Mouse (Mus musculus) brown adipose tissue, adult 24 weeks (tissue): ENCODE data around the gene Sirt6. TPM values are rescaled to one million over a fixed set of nuclear protein-coding genes. Genes with fewer than 3 reads are reported as not detected.

Experiments
- H3K27ac ChIP-seq: fragments of 200-500 bp; replicated peaks from 2 replicates; pipeline ENCODE4 v1.5.1; 2012; ENCODE audit warnings: low read depth, mild to moderate bottlenecking, low read length
- H3K4me1 ChIP-seq: fragments of 200-500 bp; 2 replicates; pipeline ENCODE4 v1.6.1; 2012; ENCODE audit warnings: low read length, mixed read lengths; ENCODE audit not compliant: control insufficient read depth, insufficient read depth, insufficient read length
- H3K4me3 ChIP-seq: fragments of 200-500 bp; 2 replicates; pipeline ENCODE4 v1.5.1; 2012; ENCODE audit warnings: low read depth, mild to moderate bottlenecking, low read length, moderate library complexity; ENCODE audit not compliant: insufficient read depth
- polyA plus RNA-seq: library from polyadenylated mRNA; stranded (reverse); fragments of >200 nt; gene quantifications from 2 replicates; pipeline ENCODE4 v1.2.4, GENCODE M21; 2012; ENCODE audit not compliant: missing spikeins, insufficient read depth, insufficient read length

Gene Sirt6
- polyA plus RNA-seq, 1 experiment = 3.2 TPM

GRCm38 (mm10) chr10:81604968-81605665 is 22.5 kb downstream of the Sirt6 start:
- H3K4me3 ChIP-seq = peak overlapping the region; percentile 59
- H3K4me1 ChIP-seq = peaks cover 7% of the 10 kb centered on the region; the same call in 1 of the 2 replicates
- peak overlapping the region; percentile 25; the same call in 1 of the 2 replicates for H3K27ac ChIP-seq

GRCm38 (mm10) chr10:81604019-81604967 is 23.3 kb downstream of the Sirt6 start:
- peaks cover 7% of the 10 kb centered on the region; the same call in 1 of the 2 replicates for H3K4me1 ChIP-seq
- H3K27ac ChIP-seq = no peak overlapping the region
- H3K4me3 ChIP-seq = no peak overlapping the region

- H3K27ac ChIP-seq = no peak overlapping the region
- peaks cover 7% of the 10 kb centered on the region; the same call in 1 of the 2 replicates for H3K4me1 ChIP-seq
- H3K4me3 ChIP-seq = no peak overlapping the region
Measured at GRCm38 (mm10) chr10:81602741-81603151, 24.9 kb downstream of the Sirt6 start.

- Histone ChIP-seq H3K27ac (peak overlapping the region; percentile 36; the same call in 1 of the 2 replicates), H3K4me3 (peak overlapping the region; percentile 55)
Measured at GRCm38 (mm10) chr10:81601396-81601905, 26.1 kb downstream of the Sirt6 start.

GRCm38 (mm10) chr10:81600738-81601203 is 26.8 kb downstream of the Sirt6 start, which contains the start of gene Tle6:
Tle6 (minus strand) TSS chr10:81601073.
- Histone ChIP-seq H3K4me1 (peaks cover 5% of the 10 kb centered on the region), H3K4me3 (peak within 1 kb of the TSS; percentile 55), H3K27ac (peak within 1 kb of the TSS; percentile 36; the same call in 1 of the 2 replicates)

More at GRCm38 (mm10) chr10:81601396-81601905, 26.1 kb downstream of the Sirt6 start:
- H3K4me1 ChIP-seq = peaks cover 4% of the 10 kb centered on the region; the same call in 1 of the 2 replicates

GRCm38 (mm10) chr10:81600096-81600495 is 27.5 kb downstream of the Sirt6 start:
- Histone ChIP-seq H3K27ac (no peak overlapping the region), H3K4me3 (no peak overlapping the region), H3K4me1 (peaks cover 5% of the 10 kb centered on the region)

GRCm38 (mm10) chr10:81599630-81600029 is 28.0 kb downstream of the Sirt6 start:
- peaks cover 5% of the 10 kb centered on the region for H3K4me1 ChIP-seq
- H3K27ac ChIP-seq = no peak overlapping the region
- H3K4me3 ChIP-seq = no peak overlapping the region

GRCm38 (mm10) chr10:81598871-81599270 is 28.7 kb downstream of the Sirt6 start:
- H3K4me1 ChIP-seq = peaks cover 5% of the 10 kb centered on the region
- no peak overlapping the region for H3K4me3 ChIP-seq
- H3K27ac ChIP-seq = no peak overlapping the region

- H3K27ac ChIP-seq = no peak overlapping the region
- H3K4me3 ChIP-seq = no peak overlapping the region
- peaks cover 5% of the 10 kb centered on the region for H3K4me1 ChIP-seq
Measured at GRCm38 (mm10) chr10:81598342-81598741, 29.3 kb downstream of the Sirt6 start.

- peaks cover 5% of the 10 kb centered on the region; the same call in 1 of the 2 replicates for H3K4me1 ChIP-seq
- H3K4me3 ChIP-seq = peak overlapping the region; percentile 49
- H3K27ac ChIP-seq = no peak overlapping the region
Measured at GRCm38 (mm10) chr10:81597137-81597950, 30.3 kb downstream of the Sirt6 start.

- H3K4me3 ChIP-seq = no peak overlapping the region
- H3K4me1 ChIP-seq = peaks cover 4% of the 10 kb centered on the region; the same call in 1 of the 2 replicates
- no peak overlapping the region for H3K27ac ChIP-seq
Measured at GRCm38 (mm10) chr10:81596611-81597010, 31.0 kb downstream of the Sirt6 start.

- peaks cover 2% of the 10 kb centered on the region; the same call in 1 of the 2 replicates for H3K4me1 ChIP-seq
- H3K27ac ChIP-seq = no peak overlapping the region
- H3K4me3 ChIP-seq = no peak overlapping the region
Measured at GRCm38 (mm10) chr10:81595599-81595998, 32.0 kb downstream of the Sirt6 start.

- H3K27ac ChIP-seq = no peak overlapping the region
- H3K4me1 ChIP-seq = peaks cover 2% of the 10 kb centered on the region; the same call in 1 of the 2 replicates
- no peak overlapping the region for H3K4me3 ChIP-seq
Measured at GRCm38 (mm10) chr10:81593935-81594334, 33.7 kb downstream of the Sirt6 start.

GRCm38 (mm10) chr10:81593223-81593622 is 34.4 kb downstream of the Sirt6 start:
- peaks cover 2% of the 10 kb centered on the region; the same call in 1 of the 2 replicates for H3K4me1 ChIP-seq
- no peak overlapping the region for H3K27ac ChIP-seq
- H3K4me3 ChIP-seq = no peak overlapping the region
